Mouse (Mus musculus): Measurements from ENCODE around the gene Ubap1.

The Ubap1 gene

DNA sequence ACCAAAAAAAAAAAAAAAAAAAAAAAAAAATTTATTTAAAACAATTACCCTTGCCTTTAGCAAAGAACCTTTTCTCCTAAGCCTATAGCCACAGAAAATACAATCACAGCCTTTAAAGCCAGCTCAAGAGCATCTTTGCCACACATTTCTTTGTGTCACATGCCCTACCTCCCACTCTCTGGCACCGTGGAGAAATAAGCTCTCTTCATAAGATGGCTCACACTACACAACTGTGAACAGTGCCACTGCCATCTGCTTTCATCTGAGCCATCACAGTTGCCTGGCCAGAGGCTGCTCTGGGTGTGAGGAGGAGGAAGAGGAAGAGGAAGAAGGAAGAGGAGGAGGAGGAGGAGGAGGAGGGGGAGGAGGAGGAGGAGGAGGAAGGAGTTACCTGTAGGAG, 60.5 kb downstream of the Ubap1 start:
- no peak for DNase-seq (ENCODE audit: extremely low read depth, low read depth, low spot score)

DNA sequence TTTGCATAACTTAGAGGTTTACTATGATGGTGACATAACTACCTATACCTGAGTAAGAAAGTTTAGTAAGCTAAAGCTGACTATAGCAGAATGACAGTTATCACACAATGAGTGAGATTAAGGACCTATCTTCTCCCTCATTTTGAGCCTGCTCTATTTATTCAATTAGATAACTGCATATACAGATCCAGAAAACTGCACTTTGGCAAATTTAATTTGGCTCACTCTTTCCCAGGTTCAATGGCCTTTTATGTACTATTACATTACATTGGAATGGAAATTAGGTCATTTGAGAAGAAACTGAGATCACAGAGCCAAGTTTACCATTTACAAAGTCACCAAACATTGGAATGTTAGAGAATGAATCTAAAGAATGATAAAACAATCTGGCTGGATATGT, 68.2 kb downstream of the Ubap1 start:
- no peak for DNase-seq (ENCODE audit: extremely low read depth, low read depth, low spot score)

DNA sequence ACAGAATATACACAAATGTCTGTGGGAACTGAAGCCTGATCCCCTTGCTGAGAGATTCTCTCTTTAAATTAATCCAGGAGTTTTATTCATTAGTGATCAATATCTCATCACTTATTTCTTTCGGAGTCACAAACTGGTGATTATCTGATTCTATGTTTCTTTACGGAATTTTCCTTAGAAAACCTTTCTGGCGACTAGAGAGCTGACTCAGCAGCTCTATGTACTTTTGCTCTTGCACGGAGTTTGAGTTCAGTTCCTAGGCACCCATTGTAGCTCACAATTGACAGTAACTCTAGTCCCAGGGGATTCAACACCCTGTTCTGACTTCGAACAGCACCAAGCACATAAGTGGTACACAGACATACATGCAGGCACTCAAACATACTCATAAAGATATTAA, 90.1 kb downstream of the Ubap1 start:
- DNase-seq (ENCODE audit: extremely low read depth, low read depth, low spot score), result no peak
